Mouse (Mus musculus) thymus, adult 2 months (tissue): ENCODE measurements around the gene Aldh2.

ENCODE experiments used
- CTCF ChIP-seq: fragments of 200-500 bp; IDR thresholded peaks from 2 replicates; pipeline ENCODE4 v1.5.1; 2012; ENCODE audit warnings: mild to moderate bottlenecking, control low read depth, low read length, moderate library complexity, borderline replicate concordance; ENCODE audit not compliant: control insufficient read depth, poor library complexity, insufficient read depth; ENCODE audit errors: extremely low read depth
- POLR2A ChIP-seq: fragments of 200-500 bp; IDR thresholded peaks from 2 replicates; pipeline ENCODE4 v1.6.1; 2012; ENCODE audit warnings: mild to moderate bottlenecking, low read length, control low read depth, moderate library complexity; ENCODE audit not compliant: control insufficient read depth, poor library complexity, insufficient read depth; ENCODE audit errors: extremely low read depth

DNA sequence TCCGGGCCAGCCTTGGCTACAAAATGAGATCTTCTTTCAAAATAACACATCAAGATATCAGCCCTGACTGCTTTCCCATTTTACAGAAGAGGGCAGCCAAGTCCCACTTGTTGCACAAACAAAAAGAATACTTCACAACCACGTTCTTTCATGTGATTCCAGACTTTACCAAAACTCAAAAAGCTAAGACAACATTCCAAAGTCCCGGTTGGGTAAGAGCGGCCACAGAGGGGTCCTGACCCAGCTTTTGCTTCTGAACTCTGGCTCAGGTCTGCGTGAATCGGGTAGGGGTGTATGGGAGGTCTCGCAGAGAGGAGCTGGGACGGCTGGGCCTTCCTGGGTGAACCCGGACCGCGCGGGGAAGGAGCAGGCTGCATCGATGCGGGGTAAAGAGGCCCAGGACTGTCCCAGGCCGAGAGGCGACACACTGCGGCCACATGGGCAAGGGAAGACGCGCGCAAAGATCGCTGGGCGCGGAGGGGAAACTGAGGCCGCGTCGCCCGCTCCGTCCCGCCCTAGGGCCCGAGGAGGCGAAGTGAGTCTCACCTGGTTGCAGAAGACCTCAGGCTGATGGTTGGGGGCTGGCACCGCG is 712 bp downstream of the Aldh2 start:
- TF ChIP-seq POLR2A (no peak), CTCF (no peak)
